Comparison of ENCODE assay signal across 9 mouse cellular contexts in genomic region chr1:106407963-106408440, GRCm38 (mm10).
DNase-seq lines count a peak whose midpoint lies in the region; ATAC-seq and TF ChIP-seq lines count a peak whose summit lies in the region.
"Had no signal": no experiment of that assay in that cellular context is flagged by ENCODE, and none has a peak within 500 bp of the region (broad histone marks: within the 10 kb centered on the region; RNA-seq: fewer than 3 reads in every experiment).

No protein-coding gene starts in this region.

- 58% methylated on average over 7 of the region's 7 CpGs for WGBS in intestine, embryonic 15.5 days

- H3K27me3 ChIP-seq in intestine, embryonic 15.5 days (replicated peaks), result no peaks in the 10 kb centered on the region
- H3K27me3 ChIP-seq: liver, embryonic 15.5 days had no signal

- H3K36me3 ChIP-seq in intestine, embryonic 15.5 days, result no peaks in the 10 kb centered on the region
- H3K36me3 ChIP-seq: liver, embryonic 15.5 days had no signal

- DNase-seq in gastrocnemius, adult 2 months, result peak; percentile 48
- no peak for DNase-seq in gastrocnemius, postnatal 4 days (ENCODE audit: low spot score in 2 of 2)
- DNase-seq in brain, adult 2 months (ENCODE audit: low read depth, low spot score), result peak; percentile 57
- peak; percentile 83 for DNase-seq in lung, postnatal 36 days
- no peak for DNase-seq in embryo, embryonic 10.5 days (ENCODE audit: low spot score)
- DNase-seq in frontal cortex, postnatal 14 days (ENCODE audit: low spot score in 2 of 2), result no peak
- DNase-seq in left cerebral cortex, adult 18-20 months (ENCODE audit: low spot score in 2 of 2), result no peak

- H3K4me2 ChIP-seq in intestine, embryonic 15.5 days (replicated peaks), result no peak overlapping the region
- H3K4me2 ChIP-seq: liver, embryonic 15.5 days had no signal

- H3K4me1 ChIP-seq in intestine, embryonic 15.5 days (replicated peaks), result 0 out of 2 replicates have a peak, but pooled peaks cover 2% of the 10 kb centered on the region
- H3K4me1 ChIP-seq: liver, embryonic 15.5 days had no signal

- TF ChIP-seq CTCF in gastrocnemius, adult 2 months (IDR thresholded peaks at IDR 0.05), result no peak

- H3K4me3 ChIP-seq in gastrocnemius, adult 2 months, result no peak overlapping the region
- H3K4me3 ChIP-seq in intestine, embryonic 15.5 days (replicated peaks), result no peak overlapping the region
- H3K4me3 ChIP-seq: liver, embryonic 15.5 days had no signal

- 0 out of 2 replicates have a peak, but pooled peaks have one; percentile 25 for ATAC-seq in intestine, embryonic 15.5 days

- H3K9ac ChIP-seq in intestine, embryonic 15.5 days, result no peak overlapping the region
- H3K9ac ChIP-seq: liver, embryonic 15.5 days had no signal

- no peak overlapping the region for H3K27ac ChIP-seq in gastrocnemius, adult 2 months
- H3K27ac ChIP-seq in intestine, embryonic 15.5 days, result no peak overlapping the region
- H3K27ac ChIP-seq: liver, embryonic 15.5 days had no signal

- H3K9me3 ChIP-seq in intestine, embryonic 15.5 days, result no peaks in the 10 kb centered on the region
- H3K9me3 ChIP-seq: liver, embryonic 15.5 days had no signal

- intact Hi-C loops in gastrocnemius, adult 2 months (cut with DNase I), result no loop called here

Comparison
In these comparisons a context has a peak if more than half of its experiments do, and no peak if none do; other contexts are left out.
1. DNase-seq: peak in gastrocnemius, adult 2 months (single experiment), brain, adult 2 months (single experiment) and lung, postnatal 36 days (single experiment); none in gastrocnemius, postnatal 4 days (0 of 2), embryo, embryonic 10.5 days (single experiment), frontal cortex, postnatal 14 days (0 of 2) and left cerebral cortex, adult 18-20 months (0 of 2).